Mouse (Mus musculus): ENCODE data around the gene Rab3c.
A peak's percentile ranks its signal among the peaks of the same experiment; 100 is the strongest.

Rab3c gene

DNA sequence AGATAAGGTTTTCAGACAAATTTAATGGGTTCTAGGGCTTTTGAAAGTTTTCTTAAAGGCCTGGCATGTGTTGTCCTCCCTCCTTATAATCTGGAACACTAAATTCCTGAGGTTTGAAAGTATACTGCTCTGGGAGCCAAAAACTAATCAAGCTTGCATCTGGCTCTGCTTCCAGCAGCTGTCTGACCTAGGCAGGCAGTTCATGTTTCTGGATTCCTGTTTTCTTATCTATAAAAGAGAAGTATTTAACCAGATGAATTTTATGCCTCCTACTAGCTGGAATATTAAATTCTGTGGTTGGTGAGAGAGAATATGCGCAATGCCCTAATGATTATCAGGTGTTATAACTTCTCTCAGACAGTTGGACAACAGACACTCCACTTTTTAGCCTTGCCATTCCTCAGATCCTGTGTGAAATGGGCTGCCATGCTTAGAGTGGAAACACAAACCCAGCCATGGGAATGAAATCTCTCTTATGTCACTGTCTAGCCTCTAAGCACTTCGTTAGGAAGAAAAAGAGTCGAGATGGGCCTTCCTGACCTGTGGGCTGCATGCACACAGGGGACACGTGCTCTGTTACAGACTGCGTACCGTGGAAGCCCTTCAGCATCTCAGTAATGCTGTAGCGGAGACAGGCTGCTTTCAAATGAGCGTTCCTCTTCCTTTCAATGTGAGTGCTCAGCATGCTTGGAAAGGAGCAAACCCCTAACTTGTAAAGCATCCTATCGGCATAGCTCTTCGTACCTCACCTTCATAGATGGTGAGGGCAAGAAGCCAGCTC, 256.2 kb downstream of the Rab3c start:
- DNase-seq (ENCODE audit: extremely low read depth, low read depth), result no peak

DNA sequence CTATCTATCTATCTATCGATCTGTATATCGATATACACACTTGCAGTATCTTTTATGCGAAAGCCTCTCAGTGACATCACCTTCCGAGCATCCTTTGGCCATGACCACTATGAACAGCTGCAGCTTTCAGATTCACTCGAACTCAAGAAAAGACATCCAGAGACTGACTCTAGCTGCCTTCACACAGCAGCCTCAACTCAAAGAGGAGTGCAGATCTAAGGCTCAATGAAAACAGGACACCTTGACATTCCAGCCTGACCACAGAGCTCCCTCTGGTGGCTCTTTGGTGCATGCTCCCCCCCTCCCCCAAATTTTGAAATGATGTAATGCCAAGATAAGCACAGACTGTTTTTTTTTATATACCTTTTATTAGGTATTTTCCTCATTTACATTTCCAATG, 257.8 kb downstream of the Rab3c start:
- peak; percentile 12 for DNase-seq (ENCODE audit: extremely low read depth, low read depth)

DNA sequence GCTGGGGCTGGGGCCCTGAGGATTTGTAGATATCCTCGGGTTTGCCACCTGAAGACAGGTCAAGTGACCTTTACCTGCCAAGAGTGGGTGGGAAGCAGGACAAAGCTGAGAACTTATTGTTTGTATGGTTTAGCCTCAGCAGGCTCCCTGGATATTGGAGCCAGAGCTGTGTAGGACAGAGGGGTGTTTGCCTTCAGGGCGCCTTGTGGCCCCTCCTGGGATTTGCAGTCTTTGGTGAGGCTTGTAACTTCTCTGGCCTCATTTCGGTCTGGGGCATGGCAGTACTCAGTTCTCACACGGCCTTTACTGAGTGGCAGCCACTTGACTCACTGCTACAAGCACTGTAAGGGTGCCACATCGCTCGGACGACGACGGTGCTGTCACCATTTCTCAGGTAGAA, 261.0 kb downstream of the Rab3c start:
- no peak for DNase-seq (ENCODE audit: extremely low read depth, low read depth)

DNA sequence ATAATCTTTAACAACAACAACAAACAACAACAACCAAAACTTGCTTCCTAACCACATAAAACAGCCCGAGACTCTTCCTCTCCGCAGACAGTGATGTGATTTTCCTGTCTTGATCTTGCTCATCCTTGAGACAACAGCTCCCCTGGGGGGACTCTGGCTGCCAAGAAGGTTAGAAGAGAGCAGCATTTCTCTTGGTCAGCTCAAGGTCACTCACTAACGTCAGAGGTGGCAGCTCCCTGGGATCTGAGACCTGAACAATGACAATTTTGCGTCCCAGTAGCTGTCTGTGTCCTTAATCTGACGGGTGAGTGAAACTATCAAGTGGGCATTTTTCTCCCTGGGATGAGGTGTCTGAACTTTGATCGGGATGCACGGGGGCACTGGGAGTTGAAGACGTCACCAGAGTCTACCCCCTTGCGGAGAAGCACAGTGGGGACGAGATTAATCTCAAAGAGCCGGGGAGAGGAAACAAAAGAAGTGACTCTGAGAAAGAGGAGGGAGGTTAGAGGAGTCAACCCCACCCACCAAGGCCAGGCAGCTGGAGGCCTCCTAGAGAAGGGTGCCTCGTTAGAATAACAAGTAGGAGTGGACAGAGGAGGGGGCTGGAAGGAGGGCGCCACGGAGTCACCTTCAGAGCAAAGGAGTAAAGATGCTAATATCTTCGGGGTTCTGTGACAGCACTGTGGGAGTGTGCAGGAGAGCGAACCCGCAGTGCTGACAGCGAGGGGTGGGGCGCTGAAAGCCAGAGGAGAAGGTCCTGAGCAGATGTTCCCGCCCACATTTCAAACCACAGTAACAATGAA, 261.7 kb downstream of the Rab3c start:
- peak; percentile 20 for DNase-seq (ENCODE audit: extremely low read depth, low read depth)

DNA sequence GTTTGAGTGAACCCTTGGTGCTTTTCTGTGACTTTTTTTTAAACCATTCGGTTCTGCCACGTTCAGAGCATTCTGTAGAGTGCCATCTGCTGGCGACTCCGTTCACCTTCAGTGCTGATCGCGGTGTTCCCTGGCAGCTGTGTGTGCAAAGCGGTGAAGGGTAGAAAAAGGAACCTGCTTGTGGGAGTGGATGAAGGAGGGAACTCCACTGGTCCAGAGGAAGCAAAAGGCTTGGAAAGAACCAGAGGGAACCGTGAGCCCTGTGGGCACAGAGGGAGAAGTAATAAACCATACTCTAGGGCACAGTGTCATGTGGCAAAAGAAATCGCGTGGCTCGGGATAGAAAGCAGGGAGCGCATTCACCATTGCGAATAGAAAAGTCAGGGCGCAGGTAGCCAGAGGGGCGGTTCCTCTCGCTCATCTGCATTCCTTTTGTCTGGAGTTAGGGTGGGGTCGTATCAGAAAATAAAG, 262.3 kb downstream of the Rab3c start:
- DNase-seq (ENCODE audit: extremely low read depth, low read depth), result peak; percentile 78

DNA sequence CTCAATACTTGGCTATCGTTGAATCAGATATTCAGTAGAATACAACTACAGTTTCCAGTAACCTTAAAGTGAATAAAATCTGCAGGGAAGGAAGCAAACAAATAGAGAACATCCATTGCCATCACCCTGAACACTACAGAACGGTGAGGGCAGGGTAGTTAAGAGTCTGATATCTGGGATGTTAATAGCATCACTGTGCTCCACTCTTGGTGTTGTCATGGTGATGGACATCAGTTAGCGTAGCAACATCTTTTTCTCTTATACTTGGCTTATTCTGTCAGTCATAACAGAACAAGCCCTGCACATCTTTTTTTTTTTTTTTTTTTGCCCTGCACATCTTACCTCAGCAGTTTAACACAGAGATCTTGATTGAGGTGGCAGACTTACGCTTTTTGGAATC, 268.8 kb downstream of the Rab3c start:
- no peak for DNase-seq (ENCODE audit: extremely low read depth, low read depth)

DNA sequence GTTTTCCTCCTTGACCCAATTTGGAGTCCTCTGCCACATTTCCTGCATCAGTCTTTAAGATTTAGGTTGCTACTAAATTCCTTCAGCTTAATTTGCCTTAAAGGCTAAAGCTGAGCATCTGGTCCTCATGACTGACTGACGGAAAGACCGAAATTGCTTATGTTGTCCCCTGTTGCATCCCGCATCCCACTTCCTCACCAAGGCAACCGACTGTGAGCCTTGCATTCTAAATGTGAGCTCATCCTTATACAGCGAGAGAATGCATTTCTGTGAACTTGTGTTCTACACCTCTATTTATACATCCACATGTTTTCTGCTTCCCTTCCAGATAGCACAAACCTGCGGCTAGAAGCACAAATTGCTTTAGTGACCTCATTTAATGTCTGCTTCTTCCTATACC, 269.9 kb downstream of the Rab3c start:
- DNase-seq (ENCODE audit: extremely low read depth, low read depth), result no peak

DNA sequence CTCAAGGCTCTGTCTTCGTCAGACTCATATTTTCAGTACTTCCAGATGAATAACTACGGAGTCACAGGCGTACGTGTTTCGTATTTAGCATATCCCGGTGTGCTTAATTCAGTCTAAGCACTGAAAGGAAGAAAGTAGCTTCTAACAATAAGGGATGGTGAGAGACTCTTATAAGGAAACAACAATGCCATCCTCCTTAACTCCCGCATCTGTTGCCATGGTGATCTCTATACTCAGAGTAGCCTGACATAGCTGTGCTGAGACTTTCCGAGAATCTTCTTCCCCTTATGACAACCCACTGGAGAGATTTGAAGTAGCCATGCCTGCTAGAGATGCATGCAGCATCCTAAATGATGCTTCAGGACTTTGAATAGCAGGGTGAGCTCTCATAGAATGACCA, 272.3 kb downstream of the Rab3c start:
- DNase-seq (ENCODE audit: extremely low read depth, low read depth), result no peak

DNA sequence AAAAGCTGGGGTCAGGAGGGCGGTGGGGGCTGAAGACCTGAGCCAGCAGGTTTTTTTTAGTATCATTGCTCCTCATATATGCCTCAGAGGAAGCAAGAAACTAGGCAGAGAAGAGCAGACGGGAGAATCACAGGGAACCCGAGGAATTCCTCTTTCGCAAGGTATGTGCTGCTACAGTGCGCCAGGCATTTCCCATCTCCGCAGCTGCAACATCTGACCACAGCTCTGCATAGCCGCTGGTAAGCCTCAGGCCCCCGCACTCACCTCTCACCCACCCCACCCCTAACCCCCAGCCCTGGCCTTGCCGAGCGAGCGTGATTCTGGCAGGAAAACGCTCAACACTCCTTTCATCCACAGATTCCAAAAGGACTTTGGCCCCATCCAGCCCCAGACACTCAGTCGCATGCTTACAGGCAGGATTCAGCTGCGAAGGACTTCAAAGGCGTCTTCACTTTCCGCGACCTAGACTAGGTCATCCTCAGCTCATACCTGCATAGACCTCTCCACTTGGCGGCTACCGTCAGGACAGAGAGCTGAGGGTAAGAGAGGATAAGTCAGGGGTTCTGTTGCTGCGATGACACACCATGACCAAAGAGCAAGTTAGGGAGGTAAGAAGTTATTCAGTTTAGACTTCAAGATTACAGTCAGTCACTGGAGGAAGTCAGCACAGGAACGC, 274.6 kb downstream of the Rab3c start:
- DNase-seq (ENCODE audit: extremely low read depth, low read depth), result no peak

All from MEL-GATA-1-ER (cell line).